Mouse (Mus musculus): ENCODE results near the gene Zfp799.

DNA sequence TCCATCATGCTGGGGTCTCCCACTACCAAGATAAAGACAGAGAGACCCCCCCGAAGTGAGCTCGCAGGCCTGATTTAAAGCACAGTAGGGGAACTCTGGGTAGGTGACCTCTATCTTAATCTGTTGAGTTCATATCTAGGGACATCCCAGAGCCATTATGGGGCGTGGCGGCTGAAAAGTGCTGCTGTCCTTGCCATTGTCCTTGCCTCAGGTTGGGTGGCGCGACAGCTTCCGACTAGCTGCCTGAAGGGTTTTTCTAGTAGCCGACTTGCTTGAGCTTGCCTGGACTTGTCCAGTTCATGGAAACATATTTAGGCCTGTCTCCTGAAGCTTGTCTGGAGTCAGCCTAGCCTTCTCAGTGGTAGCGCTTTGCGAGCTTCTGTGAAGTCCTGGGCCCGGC, 48.7 kb upstream of the Zfp799 start:
- TF ChIP-seq POLR2A (IDR thresholded peaks at IDR 0.05; ENCODE audit: low read depth, low read length), result no peak
- no peak for TF ChIP-seq CTCF (IDR thresholded peaks at IDR 0.05; ENCODE audit: borderline replicate concordance, insufficient read depth, low read length)
